Mouse (Mus musculus) testis, adult 2 months (tissue): ENCODE results near the gene Vangl2.

Source experiments
- CTCF ChIP-seq: fragments of 200-500 bp; IDR thresholded peaks from 2 replicates; pipeline ENCODE4 v1.5.1; 2012; ENCODE audit warnings: low read depth, mild to moderate bottlenecking, inconsistent platforms, low read length, moderate library complexity; ENCODE audit not compliant: control insufficient read depth, insufficient read depth, insufficient replicate concordance
- POLR2A ChIP-seq: fragments of 200-500 bp; IDR thresholded peaks from 2 replicates; pipeline ENCODE4 v1.6.1; 2012; ENCODE audit warnings: low read depth, mild to moderate bottlenecking, inconsistent platforms, low read length, moderate library complexity; ENCODE audit not compliant: control insufficient read depth

GRCm38 (mm10) chr1:172077981-172078380, 49.7 kb upstream of the Vangl2 start:
- no peak for TF ChIP-seq CTCF
- no peak for TF ChIP-seq POLR2A
